Mouse (Mus musculus) urinary bladder, postnatal 25 days (tissue): ENCODE results near the gene Lpo.
A peak's percentile ranks its signal among the peaks of the same experiment; 100 is the strongest.
"Not testable (repeated sequence)": the region's sequence is repeated elsewhere in the genome, so short reads cannot be mapped to it uniquely, and the experiment has no call there.

Experiments used
- DNase-seq: peaks from one replicate; pipeline ENCODE4 v3.0.0; 2022; ENCODE audit warnings: low spot score

Gene Lpo

GRCm38 (mm10) chr11:87828239-87828900 lies at the start of gene Lpo:
Lpo (minus strand) TSS chr11:87828289.
- no peak for DNase-seq

- DNase-seq: no peak
Observed at GRCm38 (mm10) chr11:87875436-87875835, 47.3 kb upstream of the Lpo start, which contains the start of gene Epx. Epx (minus strand) TSS chr11:87875536.

- no peak for DNase-seq
Observed at GRCm38 (mm10) chr11:87871766-87872165, 43.7 kb upstream of the Lpo start.

- no peak for DNase-seq
Observed at GRCm38 (mm10) chr11:87870096-87870495, 42.0 kb upstream of the Lpo start.

- not testable (repeated sequence) for DNase-seq
Observed at GRCm38 (mm10) chr11:87866891-87867290, 38.8 kb upstream of the Lpo start.

GRCm38 (mm10) chr11:87862805-87863204 lies 34.7 kb upstream of the Lpo start:
- DNase-seq: no peak

- no peak for DNase-seq
Observed at GRCm38 (mm10) chr11:87860426-87860825, 32.3 kb upstream of the Lpo start.

GRCm38 (mm10) chr11:87859273-87859672 lies 31.2 kb upstream of the Lpo start:
- DNase-seq: no peak

GRCm38 (mm10) chr11:87854550-87854949 lies 26.5 kb upstream of the Lpo start:
- no peak for DNase-seq

- DNase-seq: peak; percentile 5
Observed at GRCm38 (mm10) chr11:87853597-87853954, 25.5 kb upstream of the Lpo start.

- peak; percentile 85 for DNase-seq
Observed at GRCm38 (mm10) chr11:87852690-87853596, 24.9 kb upstream of the Lpo start, which contains the start of gene Mks1. Mks1 (plus strand) TSS chr11:87853215.

- DNase-seq: no peak
Observed at GRCm38 (mm10) chr11:87847884-87848283, 19.8 kb upstream of the Lpo start.

- no peak for DNase-seq
Observed at GRCm38 (mm10) chr11:87846968-87847600, 19.0 kb upstream of the Lpo start.

GRCm38 (mm10) chr11:87841436-87841835 lies 13.3 kb upstream of the Lpo start:
- DNase-seq: no peak

GRCm38 (mm10) chr11:87840676-87841075 lies 12.6 kb upstream of the Lpo start:
- no peak for DNase-seq

- DNase-seq: no peak
Observed at GRCm38 (mm10) chr11:87821502-87821901, 6.6 kb downstream of the Lpo start.

GRCm38 (mm10) chr11:87817443-87817773 lies 10.7 kb downstream of the Lpo start:
- no peak for DNase-seq

GRCm38 (mm10) chr11:87816707-87817442 lies 11.2 kb downstream of the Lpo start:
- DNase-seq: peak; percentile 44

- no peak for DNase-seq
Observed at GRCm38 (mm10) chr11:87814831-87815230, 13.3 kb downstream of the Lpo start.

GRCm38 (mm10) chr11:87811396-87811795 lies 16.7 kb downstream of the Lpo start:
- DNase-seq: no peak

- DNase-seq: no peak
Observed at GRCm38 (mm10) chr11:87808236-87808635, 19.9 kb downstream of the Lpo start.

GRCm38 (mm10) chr11:87807433-87807832 lies 20.7 kb downstream of the Lpo start:
- DNase-seq: no peak
